Mouse (Mus musculus) heart, postnatal 36 days (tissue): ENCODE results near the gene Adss. TPM values are rescaled to one million over a fixed set of nuclear protein-coding genes. Genes with fewer than 3 reads are reported as not detected.
"Not testable (repeated sequence)": the region's sequence is repeated elsewhere in the genome, so short reads cannot be mapped to it uniquely, and the experiment has no call there.

Experiments
- DNase-seq, 2 experiments: peaks; one replicate each; pipeline ENCODE4 v3.0.0; 2021 to 2022
- intact Hi-C: fragments of 180-260 bp; cut with DNase I; formaldehyde crosslinking; loops from one replicate; pipeline ENCODE4 v1.15.1; 2025
- total RNA-seq, 2 experiments: library from RNA; stranded (reverse); gene quantifications; 2 replicates each; pipeline ENCODE4 v1.2.3; 2021

The Adss gene
- total RNA-seq: 1 to 10 TPM; 8.2 to 8.7 TPM

- DNase-seq: peak; percentile 98 to 99
- intact Hi-C loops: loop anchor here (10.0 kb wide), 2 partner anchors 172 to 982 kb away; partner anchors contain the start of genes Cep170 and Sdccag8
These were observed at the start of gene Adss for GRCm38 (mm10) chr1:177796193-177796939. Gene Adss (minus strand): TSS chr1:177796511.

- not testable (repeated sequence) for DNase-seq
These were observed 49.5 kb upstream of the Adss start for GRCm38 (mm10) chr1:177845812-177846211.

GRCm38 (mm10) chr1:177827776-177828175 is 31.5 kb upstream of the Adss start:
- intact Hi-C loops, DNase-seq: not testable (repeated sequence)

More at GRCm38 (mm10) chr1:177845812-177846211, 49.5 kb upstream of the Adss start:
- intact Hi-C loops: not testable (repeated sequence)

- DNase-seq: peak in 1 of 2 experiments; percentile 21
- intact Hi-C loops: not testable (repeated sequence)
These were observed 10.5 kb upstream of the Adss start for GRCm38 (mm10) chr1:177806772-177807171.

- no peak for DNase-seq
- intact Hi-C loops: loop anchor here (5.0 kb wide), 1 partner anchor 174 kb away; no protein-coding TSS in a partner anchor
These were observed 7.2 kb upstream of the Adss start for GRCm38 (mm10) chr1:177803511-177803910.

- intact Hi-C loops: loop anchor here (10.0 kb wide), 2 partner anchors 172 to 982 kb away; partner anchors contain the start of genes Cep170 and Sdccag8
These were observed 942 bp upstream of the Adss start for GRCm38 (mm10) chr1:177797151-177797755.

GRCm38 (mm10) chr1:177795421-177796192 is 704 bp downstream of the Adss start:
- intact Hi-C loops: loop anchor here (10.0 kb wide), 2 partner anchors 171 to 981 kb away; partner anchors contain the start of genes Cep170 and Sdccag8
- DNase-seq: peak; percentile 57 to 69

More at GRCm38 (mm10) chr1:177797151-177797755, 942 bp upstream of the Adss start:
- no peak for DNase-seq

- intact Hi-C loops: loop anchor here (5.0 to 10.0 kb wide), 3 partner anchors 88 to 980 kb away; partner anchors contain the start of genes Cep170 and Sdccag8
- DNase-seq: no peak
These were observed 1.4 kb downstream of the Adss start for GRCm38 (mm10) chr1:177794866-177795265.

GRCm38 (mm10) chr1:177792835-177793234 is 3.5 kb downstream of the Adss start:
- no peak for DNase-seq
- intact Hi-C loops: loop anchor here (5.0 to 10.0 kb wide), 3 partner anchors 86 to 978 kb away; partner anchors contain the start of genes Cep170 and Sdccag8

GRCm38 (mm10) chr1:177777397-177777796 is 18.9 kb downstream of the Adss start:
- no peak for DNase-seq
- intact Hi-C loops: no loop called here

- intact Hi-C loops: no loop called here
- DNase-seq: no peak
These were observed 27.4 kb downstream of the Adss start for GRCm38 (mm10) chr1:177768931-177769330.

- intact Hi-C loops: no loop called here
- no peak for DNase-seq
These were observed 39.1 kb downstream of the Adss start for GRCm38 (mm10) chr1:177757249-177757648.

GRCm38 (mm10) chr1:177753496-177753895 is 42.8 kb downstream of the Adss start:
- no peak for DNase-seq
- intact Hi-C loops: no loop called here

- intact Hi-C loops: no loop called here
- DNase-seq: no peak
These were observed 48.3 kb downstream of the Adss start for GRCm38 (mm10) chr1:177747869-177748540.

- DNase-seq: no peak
- intact Hi-C loops: no loop called here
These were observed 51.6 kb downstream of the Adss start for GRCm38 (mm10) chr1:177744521-177745325.

GRCm38 (mm10) chr1:177742119-177742518 is 54.2 kb downstream of the Adss start:
- intact Hi-C loops: no loop called here
- no peak for DNase-seq

GRCm38 (mm10) chr1:177740707-177741106 is 55.6 kb downstream of the Adss start:
- intact Hi-C loops: no loop called here
- no peak for DNase-seq

- intact Hi-C loops: no loop called here
- no peak for DNase-seq
These were observed 58.7 kb downstream of the Adss start for GRCm38 (mm10) chr1:177737505-177738105.

- no peak for DNase-seq
- intact Hi-C loops: no loop called here
These were observed 64.3 kb downstream of the Adss start for GRCm38 (mm10) chr1:177731973-177732372.
